Mouse (Mus musculus) midbrain, embryonic 12.5 days (tissue): ENCODE results near the gene Ppp2r3a. TPM values are rescaled to one million over a fixed set of nuclear protein-coding genes. Genes with fewer than 3 reads are reported as not detected.

Experiments
- ATAC-seq: fragments of 200-750 bp; cut with Nextera tagmentation; 2 replicates; pipeline ENCODE4 v1.8.0; 2017; ENCODE audit warnings: low read depth, moderate TSS enrichment, moderate library complexity; ENCODE audit not compliant: low FRiP score
- H3K27ac ChIP-seq: fragments of 300-500 bp; sonication (generic); replicated peaks from 2 replicates; pipeline ENCODE4 v1.5.1; 2016; ENCODE audit warnings: mild to moderate bottlenecking
- H3K27me3 ChIP-seq: fragments of 300-500 bp; sonication (generic); 2 replicates; pipeline ENCODE4 v1.6.1; 2016; ENCODE audit warnings: mild to moderate bottlenecking
- H3K36me3 ChIP-seq: fragments of 300-500 bp; sonication (generic); 2 replicates; pipeline ENCODE4 v1.6.1; 2016
- H3K4me1 ChIP-seq: fragments of 300-500 bp; sonication (generic); 2 replicates; pipeline ENCODE4 v1.6.1; 2016
- H3K4me2 ChIP-seq: fragments of 300-500 bp; sonication (generic); replicated peaks from 2 replicates; pipeline ENCODE4 v1.6.1; 2016; ENCODE audit warnings: mild to moderate bottlenecking, moderate library complexity
- H3K4me3 ChIP-seq: fragments of 300-500 bp; sonication (generic); 2 replicates; pipeline ENCODE4 v1.5.1; 2016; ENCODE audit warnings: mild to moderate bottlenecking
- H3K9ac ChIP-seq: fragments of 300-500 bp; sonication (generic); replicated peaks from 2 replicates; pipeline ENCODE4 v1.6.1; 2016; ENCODE audit warnings: mild to moderate bottlenecking, moderate library complexity
- H3K9me3 ChIP-seq: fragments of 300-500 bp; sonication (generic); 2 replicates; pipeline ENCODE4 v1.6.1; 2016; ENCODE audit warnings: mild to moderate bottlenecking
- WGBS: fragments of 180-500 bp; shearing (Covaris S2); methylation state at CpG from one replicate; pipeline ENCODE4 v1.1.7; 2016; 5-methylcytosine and 5-hydroxymethylcytosine counted together
- polyA plus RNA-seq: library from polyadenylated mRNA; unstranded; fragments of >200 nt; fragmentation: Nextera tagmentation; extraction: Ambion mirVana; gene quantifications from 2 replicates; pipeline ENCODE4 v1.2.1, GENCODE M21; 2016

Ppp2r3a gene
- 20.0 and 21.7 TPM in 2 replicates for polyA plus RNA-seq

GRCm38 (mm10) chr9:101251644-101252337 is at the start of gene Ppp2r3a:
Gene Ppp2r3a, minus strand, starts transcription at chr9:101251795.
- no peaks in the 10 kb centered on the region for H3K36me3 ChIP-seq
- H3K27me3 ChIP-seq: no peaks in the 10 kb centered on the region
- H3K9ac ChIP-seq: peak within 1 kb of the TSS; percentile 80
- H3K4me2 ChIP-seq: peak within 1 kb of the TSS; percentile 71
- peaks cover 17% of the 10 kb centered on the region for H3K4me1 ChIP-seq
- WGBS: 1% methylated on average over 45 of the region's 50 CpGs
- no peaks in the 10 kb centered on the region for H3K9me3 ChIP-seq
- peak within 1 kb of the TSS; percentile 81 for H3K4me3 ChIP-seq
- peak within 1 kb of the TSS; percentile 97 for H3K27ac ChIP-seq
- peak; percentile 93 for ATAC-seq

GRCm38 (mm10) chr9:101300441-101300935 is 48.9 kb upstream of the Ppp2r3a start:
- no peaks in the 10 kb centered on the region for H3K36me3 ChIP-seq
- no peaks in the 10 kb centered on the region for H3K4me1 ChIP-seq
- no peak overlapping the region for H3K4me3 ChIP-seq
- H3K4me2 ChIP-seq: no peak overlapping the region
- H3K27me3 ChIP-seq: no peaks in the 10 kb centered on the region
- H3K9ac ChIP-seq: no peak overlapping the region
- WGBS: 83% methylated on average over 4 of the region's 4 CpGs
- H3K9me3 ChIP-seq: no peaks in the 10 kb centered on the region
- ATAC-seq: no peak
- H3K27ac ChIP-seq: no peak overlapping the region

- Histone ChIP-seq H3K27ac (no peak overlapping the region), H3K9me3 (no peaks in the 10 kb centered on the region), H3K4me2 (no peak overlapping the region), H3K27me3 (no peaks in the 10 kb centered on the region), H3K4me3 (no peak overlapping the region), H3K9ac (no peak overlapping the region), H3K4me1 (peaks cover 4% of the 10 kb centered on the region; the same call in 1 of the 2 replicates), H3K36me3 (no peaks in the 10 kb centered on the region)
- 88% methylated on average over 19 of the region's 19 CpGs for WGBS
- no peak for ATAC-seq
These were observed 40.4 kb upstream of the Ppp2r3a start for GRCm38 (mm10) chr9:101291676-101292660.

- Histone ChIP-seq H3K4me3 (no peak overlapping the region), H3K27me3 (no peaks in the 10 kb centered on the region), H3K9ac (no peak overlapping the region), H3K4me2 (no peak overlapping the region), H3K4me1 (peaks cover 4% of the 10 kb centered on the region; the same call in 1 of the 2 replicates), H3K9me3 (no peaks in the 10 kb centered on the region), H3K27ac (no peak overlapping the region), H3K36me3 (no peaks in the 10 kb centered on the region)
- ATAC-seq: no peak
- WGBS: 88% methylated on average over 1 of the region's 1 CpGs
These were observed 39.3 kb upstream of the Ppp2r3a start for GRCm38 (mm10) chr9:101290876-101291275.

GRCm38 (mm10) chr9:101289750-101290149 is 38.2 kb upstream of the Ppp2r3a start:
- ATAC-seq: no peak
- H3K36me3 ChIP-seq: no peaks in the 10 kb centered on the region
- no peak overlapping the region for H3K4me3 ChIP-seq
- H3K9ac ChIP-seq: no peak overlapping the region
- H3K27me3 ChIP-seq: no peaks in the 10 kb centered on the region
- H3K27ac ChIP-seq: no peak overlapping the region
- H3K9me3 ChIP-seq: no peaks in the 10 kb centered on the region
- 90% methylated on average over 11 of the region's 11 CpGs for WGBS
- H3K4me2 ChIP-seq: no peak overlapping the region
- peaks cover 4% of the 10 kb centered on the region; the same call in 1 of the 2 replicates for H3K4me1 ChIP-seq

GRCm38 (mm10) chr9:101288901-101289647 is 37.5 kb upstream of the Ppp2r3a start:
- no peak overlapping the region for H3K4me2 ChIP-seq
- H3K4me3 ChIP-seq: no peak overlapping the region
- peaks cover 4% of the 10 kb centered on the region; the same call in 1 of the 2 replicates for H3K4me1 ChIP-seq
- H3K27me3 ChIP-seq: no peaks in the 10 kb centered on the region
- ATAC-seq: no peak
- no peak overlapping the region for H3K27ac ChIP-seq
- H3K9ac ChIP-seq: no peak overlapping the region
- 91% methylated on average over 14 of the region's 14 CpGs for WGBS
- H3K36me3 ChIP-seq: no peaks in the 10 kb centered on the region
- no peaks in the 10 kb centered on the region for H3K9me3 ChIP-seq

GRCm38 (mm10) chr9:101286766-101287165 is 35.2 kb upstream of the Ppp2r3a start:
- H3K4me3 ChIP-seq: no peak overlapping the region
- no peak overlapping the region for H3K4me2 ChIP-seq
- H3K27ac ChIP-seq: no peak overlapping the region
- WGBS: 59% methylated on average over 4 of the region's 4 CpGs
- H3K27me3 ChIP-seq: no peaks in the 10 kb centered on the region
- no peak for ATAC-seq
- H3K9ac ChIP-seq: no peak overlapping the region
- no peaks in the 10 kb centered on the region; the same call in 1 of the 2 replicates for H3K4me1 ChIP-seq
- H3K36me3 ChIP-seq: no peaks in the 10 kb centered on the region
- no peaks in the 10 kb centered on the region for H3K9me3 ChIP-seq

GRCm38 (mm10) chr9:101284049-101284448 is 32.5 kb upstream of the Ppp2r3a start:
- no peak overlapping the region for H3K27ac ChIP-seq
- H3K9me3 ChIP-seq: no peaks in the 10 kb centered on the region
- H3K36me3 ChIP-seq: no peaks in the 10 kb centered on the region
- H3K27me3 ChIP-seq: no peaks in the 10 kb centered on the region
- ATAC-seq: no peak
- H3K4me3 ChIP-seq: no peak overlapping the region
- H3K4me1 ChIP-seq: no peaks in the 10 kb centered on the region
- H3K4me2 ChIP-seq: no peak overlapping the region
- H3K9ac ChIP-seq: no peak overlapping the region
- 67% methylated on average over 4 of the region's 4 CpGs for WGBS

- Histone ChIP-seq H3K27me3 (no peaks in the 10 kb centered on the region), H3K9me3 (no peaks in the 10 kb centered on the region), H3K9ac (no peak overlapping the region), H3K4me3 (no peak overlapping the region), H3K36me3 (no peaks in the 10 kb centered on the region), H3K27ac (no peak overlapping the region), H3K4me2 (no peak overlapping the region), H3K4me1 (no peaks in the 10 kb centered on the region)
- WGBS: 82% methylated on average over 6 of the region's 6 CpGs
- ATAC-seq: no peak
These were observed 31.1 kb upstream of the Ppp2r3a start for GRCm38 (mm10) chr9:101282651-101283050.

- Histone ChIP-seq H3K36me3 (no peaks in the 10 kb centered on the region), H3K27ac (no peak overlapping the region), H3K27me3 (no peaks in the 10 kb centered on the region), H3K9me3 (no peaks in the 10 kb centered on the region), H3K4me2 (no peak overlapping the region), H3K4me3 (no peak overlapping the region), H3K9ac (no peak overlapping the region), H3K4me1 (no peaks in the 10 kb centered on the region)
- ATAC-seq: no peak
- 85% methylated on average over 4 of the region's 4 CpGs for WGBS
These were observed 30.3 kb upstream of the Ppp2r3a start for GRCm38 (mm10) chr9:101281906-101282305.

- H3K4me1 ChIP-seq: no peaks in the 10 kb centered on the region
- H3K4me3 ChIP-seq: no peak overlapping the region
- no peak overlapping the region for H3K4me2 ChIP-seq
- no peak for ATAC-seq
- H3K27ac ChIP-seq: no peak overlapping the region
- no peak overlapping the region for H3K9ac ChIP-seq
- H3K36me3 ChIP-seq: no peaks in the 10 kb centered on the region
- H3K9me3 ChIP-seq: no peaks in the 10 kb centered on the region
- no peaks in the 10 kb centered on the region for H3K27me3 ChIP-seq
- 89% methylated on average over 11 of the region's 11 CpGs for WGBS
These were observed 29.7 kb upstream of the Ppp2r3a start for GRCm38 (mm10) chr9:101281326-101281725.
